Mouse (Mus musculus) heart, adult 9 months (tissue): ENCODE results near the gene Rai14.
"Not testable (repeated sequence)": the region's sequence is repeated elsewhere in the genome, so short reads cannot be mapped to it uniquely, and the experiment has no call there.

Experiments
- DNase-seq, 2 experiments: peaks; one replicate each; pipeline ENCODE4 v3.0.0; 2022; ENCODE audit warnings: low spot score in 2 of 2

Gene Rai14

DNA sequence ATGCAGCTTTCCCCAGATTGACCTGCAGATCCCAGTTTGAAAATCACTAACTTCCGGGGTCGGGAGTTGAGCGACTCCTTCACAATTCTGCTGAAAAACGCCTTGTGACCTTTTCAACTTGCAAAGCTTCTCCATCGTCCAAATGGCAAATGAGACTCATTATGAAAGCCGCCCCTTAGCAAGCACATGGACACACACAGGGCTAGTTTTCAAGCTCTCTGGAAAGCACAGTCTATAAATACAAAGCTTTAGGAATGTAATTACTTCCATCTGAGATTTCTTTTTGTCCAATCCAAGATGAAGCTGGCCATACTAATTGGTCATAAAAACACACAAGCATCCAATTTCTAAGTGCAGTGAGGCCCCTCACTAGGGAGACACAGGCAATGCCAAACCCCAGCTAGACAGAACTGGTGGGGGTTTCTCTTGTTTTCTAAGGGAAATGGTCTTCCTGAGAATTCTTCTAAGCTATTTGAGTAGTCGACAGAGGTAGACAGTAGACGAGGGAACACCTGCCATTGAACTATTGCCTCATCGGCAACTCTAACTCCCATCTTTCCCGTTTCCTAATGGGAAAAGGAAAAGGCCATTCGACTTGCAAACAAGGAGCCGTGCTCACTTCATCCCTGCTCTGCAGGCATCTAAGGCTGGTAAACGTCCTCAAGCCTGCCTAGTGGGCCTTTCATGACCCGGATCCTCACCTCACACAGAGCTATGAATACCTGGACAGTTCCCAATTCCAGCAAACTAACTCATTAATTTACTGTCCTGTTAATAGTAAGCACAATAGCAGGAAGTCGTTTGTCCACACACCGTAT is 173.9 kb downstream of the Rai14 start:
- DNase-seq: no peak

- DNase-seq: no peak
These were observed 178.5 kb downstream of the Rai14 start for GRCm38 (mm10) chr15:10535969-10536368.

DNA sequence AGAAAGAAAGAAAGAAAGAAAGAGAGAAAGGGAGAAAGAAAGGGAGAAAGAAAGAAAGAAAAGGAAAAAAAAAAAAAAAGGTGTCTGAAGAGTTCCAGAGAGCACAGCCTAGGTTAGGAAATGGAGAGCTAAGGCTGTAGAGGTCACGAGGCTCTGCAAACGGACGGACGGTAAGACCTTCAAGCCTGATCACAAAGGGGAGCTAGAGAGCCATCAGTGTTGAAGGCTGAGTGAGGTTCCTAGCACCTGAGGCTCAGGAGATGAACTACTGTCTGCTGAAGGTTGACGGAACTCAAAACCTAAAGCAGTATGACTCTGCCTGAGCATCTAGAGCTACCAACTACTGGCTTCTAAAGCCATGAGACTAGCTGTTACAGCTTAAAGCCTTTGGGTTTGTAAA is 179.8 kb downstream of the Rai14 start:
- no peak for DNase-seq

GRCm38 (mm10) chr15:10533361-10533760 is 181.1 kb downstream of the Rai14 start:
- not testable (repeated sequence) for DNase-seq

- no peak for DNase-seq
These were observed 183.1 kb downstream of the Rai14 start for GRCm38 (mm10) chr15:10531352-10531751.

DNA sequence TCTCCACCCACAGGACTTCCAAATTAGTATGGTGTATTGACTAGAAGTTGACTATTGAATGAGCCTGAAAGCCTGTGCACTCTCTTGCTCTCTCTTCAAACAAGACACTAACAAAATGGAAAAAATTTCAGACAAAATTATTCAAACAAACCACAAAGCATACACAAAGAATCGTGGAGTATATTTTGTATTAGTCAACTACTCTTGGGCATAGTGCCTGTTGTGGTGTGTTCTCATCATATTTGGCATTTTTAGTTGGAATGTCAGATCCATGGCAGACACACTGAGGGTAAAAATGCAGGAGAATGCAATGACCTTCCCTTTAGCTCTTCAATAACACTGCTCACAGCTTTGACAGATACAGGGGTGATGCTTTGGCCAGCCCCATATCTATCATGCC is 188.5 kb downstream of the Rai14 start:
- DNase-seq: no peak
